Comparison of ENCODE assay signal across 8 mouse cellular contexts in the genomic region with DNA sequence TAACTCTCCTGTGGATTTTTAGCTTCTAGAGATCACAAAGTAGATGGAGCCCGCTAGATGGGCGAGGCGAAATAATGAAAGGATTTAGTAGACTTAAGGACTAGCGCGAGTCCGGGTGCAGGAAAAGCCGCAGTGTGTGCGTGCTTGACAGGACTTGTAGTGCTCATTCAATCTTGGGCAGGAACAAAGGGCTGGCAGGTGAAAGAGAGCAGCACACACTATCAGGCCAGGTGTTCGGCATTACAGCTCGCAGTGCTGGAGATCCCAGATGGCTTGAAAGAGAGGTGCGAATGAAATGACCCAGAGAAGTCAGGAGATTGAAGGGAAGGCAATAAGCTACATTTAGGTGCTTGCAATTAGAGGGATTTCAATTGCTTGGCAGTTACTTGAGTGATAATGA. TPM values are rescaled to one million over a fixed set of nuclear protein-coding genes. Genes with fewer than 3 reads are reported as not detected.
DNase-seq lines count a peak whose midpoint lies in the region; ATAC-seq and TF ChIP-seq lines count a peak whose summit lies in the region.

No protein-coding gene starts in this region.

- no peak; the same call in 1 of the 2 replicates for ATAC-seq in lung, embryonic 16.5 days (ENCODE audit: low read depth)
- ATAC-seq in forebrain, embryonic 13.5 days: peak; percentile 87
- ATAC-seq in hindbrain, postnatal 0 days: peak; percentile 78
- no peak for ATAC-seq in erythroid progenitor cell, adult 5-6 weeks (replicated peaks; ENCODE audit: low FRiP score, poor library complexity, severe bottlenecking)

- no peaks in the 10 kb centered on the region for H3K27me3 ChIP-seq in lung, embryonic 16.5 days (ENCODE audit: control insufficient read depth, insufficient read depth, low read depth, low read length)
- no peaks in the 10 kb centered on the region for H3K27me3 ChIP-seq in forebrain, embryonic 13.5 days
- H3K27me3 ChIP-seq in hindbrain, postnatal 0 days (ENCODE audit: insufficient read depth, low read length): no peaks in the 10 kb centered on the region

- DNase-seq in lung, postnatal 14 days: no peak
- peak; percentile 50 for DNase-seq in hindbrain, postnatal 0 days (ENCODE audit: low spot score)
- DNase-seq in neural tube, embryonic 10.5 days (ENCODE audit: extremely low spot score, low spot score): peak; percentile 17
- no peak for DNase-seq in spleen, postnatal 36 days (ENCODE audit: low spot score in 2 of 2)
- no peak for DNase-seq in gastrocnemius, postnatal 25 days

- peak overlapping the region; percentile 30; the same call in 1 of the 2 replicates for H3K4me3 ChIP-seq in lung, embryonic 16.5 days (ENCODE audit: low read length)
- peak overlapping the region; percentile 27 for H3K4me3 ChIP-seq in forebrain, embryonic 13.5 days
- H3K4me3 ChIP-seq in hindbrain, postnatal 0 days (ENCODE audit: low read length): peak overlapping the region; percentile 28

- no peaks in the 10 kb centered on the region for H3K36me3 ChIP-seq in lung, embryonic 16.5 days (ENCODE audit: control insufficient read depth, insufficient read depth, low read length)
- no peaks in the 10 kb centered on the region for H3K36me3 ChIP-seq in forebrain, embryonic 13.5 days (ENCODE audit: poor library complexity, severe bottlenecking)
- H3K36me3 ChIP-seq in hindbrain, postnatal 0 days (ENCODE audit: insufficient read depth, low read length): no peaks in the 10 kb centered on the region

- TF ChIP-seq CTCF in hindbrain, postnatal 0 days (IDR thresholded peaks at IDR 0.05; ENCODE audit: low read depth): no peak

- no peaks in the 10 kb centered on the region for H3K9me3 ChIP-seq in lung, embryonic 16.5 days (ENCODE audit: control insufficient read depth, low read length)
- no peaks in the 10 kb centered on the region for H3K9me3 ChIP-seq in forebrain, embryonic 13.5 days (replicated peaks)
- H3K9me3 ChIP-seq in hindbrain, postnatal 0 days (ENCODE audit: low read length): no peaks in the 10 kb centered on the region

- no peak overlapping the region for H3K27ac ChIP-seq in lung, embryonic 16.5 days (ENCODE audit: low read length)
- H3K27ac ChIP-seq in forebrain, embryonic 13.5 days: peak overlapping the region; percentile 27; the same call in 1 of the 2 replicates
- H3K27ac ChIP-seq in hindbrain, postnatal 0 days: no peak overlapping the region

- H3K4me2 ChIP-seq in lung, embryonic 16.5 days (ENCODE audit: low read depth, low read length): peak overlapping the region; percentile 47
- peak overlapping the region; percentile 56 for H3K4me2 ChIP-seq in forebrain, embryonic 13.5 days
- peak overlapping the region; percentile 58 for H3K4me2 ChIP-seq in hindbrain, postnatal 0 days (ENCODE audit: low read depth, low read length)

- 0 out of 2 replicates have a peak overlapping the region, but pooled peaks have one; percentile 43 for H3K9ac ChIP-seq in lung, embryonic 16.5 days (ENCODE audit: low read length)
- 0 out of 2 replicates have a peak overlapping the region, but pooled peaks have one; percentile 43 for H3K9ac ChIP-seq in forebrain, embryonic 13.5 days
- H3K9ac ChIP-seq in hindbrain, postnatal 0 days (replicated peaks; ENCODE audit: low read length): no peak overlapping the region

- WGBS in lung, embryonic 16.5 days: 42% methylated on average over 11 of the region's 11 CpGs
- 16% methylated on average over 11 of the region's 11 CpGs for WGBS in forebrain, embryonic 13.5 days
- 42% methylated on average over 11 of the region's 11 CpGs for WGBS in hindbrain, postnatal 0 days

- H3K4me1 ChIP-seq in lung, embryonic 16.5 days (replicated peaks; ENCODE audit: control insufficient read depth, insufficient read depth, low read length): no peaks in the 10 kb centered on the region; the same call in 1 of the 2 replicates
- H3K4me1 ChIP-seq in forebrain, embryonic 13.5 days: peaks cover 18% of the 10 kb centered on the region
- H3K4me1 ChIP-seq in hindbrain, postnatal 0 days (ENCODE audit: insufficient read depth, low read length): no peaks in the 10 kb centered on the region

RNA-seq across cellular contexts. Expression of gene Cxxc4, which starts 46.2 kb away (rescaled TPM):
- 1.1 and 1.3 TPM in 2 replicates for polyA plus RNA-seq in lung, embryonic 16.5 days (2015; fragmentation: Nextera tagmentation; extraction: Ambion mirVana)
- polyA plus RNA-seq in forebrain, embryonic 13.5 days (2015; fragmentation: Nextera tagmentation; extraction: Ambion mirVana): 21.1 TPM in 2 replicates
- 21.0 and 28.9 TPM in 2 replicates for total RNA-seq in hindbrain, postnatal 0 days (2014; rRNA removed)
- polyA plus RNA-seq in hindbrain, postnatal 0 days (2015; fragmentation: Nextera tagmentation; extraction: Ambion mirVana): 19.5 and 23.2 TPM in 2 replicates
- total RNA-seq in gastrocnemius, postnatal 25 days (2021): under 1 TPM; 0.35 to 0.49 TPM
- total RNA-seq in erythroid progenitor cell, adult 5-6 weeks (2015; ENCODE audit: low replicate concordance): 4.2 TPM in 1 of 2 replicates, not detected in the other
- not detected in 2 replicates for total RNA-seq in erythroid progenitor cell, adult 5-6 weeks (2017; ENCODE audit: low replicate concordance)

Comparison
In these comparisons a context has a peak if more than half of its experiments do, and no peak if none do; other contexts are left out.
1. ATAC-seq: peak in forebrain, embryonic 13.5 days (single experiment) and hindbrain, postnatal 0 days (single experiment); none in lung, embryonic 16.5 days (single experiment) and erythroid progenitor cell, adult 5-6 weeks (single experiment).
2. DNase-seq: peak in hindbrain, postnatal 0 days (single experiment) and neural tube, embryonic 10.5 days (single experiment); none in lung, postnatal 14 days (single experiment), spleen, postnatal 36 days (0 of 2) and gastrocnemius, postnatal 25 days (single experiment).
3. Peak in every context shown above with its lines, with median percentiles within 50 percentile points of each other: H3K4me2 ChIP-seq and H3K4me3 ChIP-seq.